Mouse (Mus musculus) gastrocnemius, adult 18-20 months (tissue): ENCODE data around the gene Naa50. TPM values are rescaled to one million over a fixed set of nuclear protein-coding genes. Genes with fewer than 3 reads are reported as not detected.
A peak's percentile ranks its signal among the peaks of the same experiment; 100 is the strongest.

Experiments used
- DNase-seq: peaks from one replicate; pipeline ENCODE4 v3.0.0; 2021; ENCODE audit warnings: low spot score
- total RNA-seq, 2 experiments: library from RNA; stranded (reverse); gene quantifications; 2 replicates each; pipeline ENCODE4 v1.2.3; 2021

Gene Naa50
- total RNA-seq, 2 experiments from 2014 or later = 183 to 237 TPM

GRCm38 (mm10) chr16:44190968-44191367 lies 51.3 kb downstream of the Naa50 start:
- no peak for DNase-seq

- DNase-seq = no peak
Measured at GRCm38 (mm10) chr16:44199066-44199703, 59.6 kb downstream of the Naa50 start.

GRCm38 (mm10) chr16:44200146-44200545 lies 60.5 kb downstream of the Naa50 start:
- DNase-seq = peak; percentile 53

GRCm38 (mm10) chr16:44204331-44204730 lies 64.7 kb downstream of the Naa50 start:
- DNase-seq = no peak

GRCm38 (mm10) chr16:44205973-44206372 lies 66.3 kb downstream of the Naa50 start:
- DNase-seq = peak; percentile 60

GRCm38 (mm10) chr16:44210156-44211053 lies 70.8 kb downstream of the Naa50 start:
- DNase-seq = no peak

- DNase-seq = no peak
Measured at GRCm38 (mm10) chr16:44211054-44211414, 71.4 kb downstream of the Naa50 start.

- no peak for DNase-seq
Measured at GRCm38 (mm10) chr16:44212703-44213102, 73.1 kb downstream of the Naa50 start.

Other genes starting within 250 kb of the Naa50 start
- 10 to 100 TPM in 1 of 2 experiments, 1 to 10 TPM in 1; 6.7 to 12.5 TPM for gene Qtrt2, start 213.0 kb upstream of the Naa50 start, total RNA-seq
- 10 to 100 TPM in 1 of 2 experiments, 1 to 10 TPM in 1; 8.2 to 18.2 TPM for gene Zdhhc23, start 160.0 kb upstream of the Naa50 start, total RNA-seq
- gene Gramd1c, start 76.5 kb upstream of the Naa50 start, total RNA-seq = under 1 TPM; 0.25 to 0.26 TPM
- gene Atp6v1a, start 125 bp upstream of the Naa50 start, total RNA-seq = 10 to 100 TPM; 19.1 to 30.1 TPM
- 10 to 100 TPM; 43.0 to 52.5 TPM for gene Usf3, start 33.4 kb downstream of the Naa50 start, total RNA-seq
- gene Sidt1, start 193.4 kb downstream of the Naa50 start, total RNA-seq = under 1 TPM; 0.05 to 0.09 TPM
- 1 to 10 TPM; 6.8 to 7.0 TPM for gene Spice1, start 207.3 kb downstream of the Naa50 start, total RNA-seq